Mouse (Mus musculus): ENCODE data around the gene Mgp.

Mgp gene

GRCm38 (mm10) chr6:136875670-136876069, at the start of gene Mgp:
TSS of gene Mgp (minus strand) at chr6:136875823.
- no peak for DNase-seq (ENCODE audit: low read depth, low spot score)

GRCm38 (mm10) chr6:136925049-136925448, 49.4 kb upstream of the Mgp start:
- peak; percentile 51 for DNase-seq (ENCODE audit: low read depth, low spot score)

- DNase-seq (ENCODE audit: low read depth, low spot score) = no peak
Measured at GRCm38 (mm10) chr6:136923532-136923931, 47.9 kb upstream of the Mgp start, which contains the start of gene Pde6h. TSS of gene Pde6h (plus strand) at chr6:136923832.

GRCm38 (mm10) chr6:136922871-136923270, 47.2 kb upstream of the Mgp start:
- no peak for DNase-seq (ENCODE audit: low read depth, low spot score)

- DNase-seq (ENCODE audit: low read depth, low spot score) = no peak
Measured at GRCm38 (mm10) chr6:136922080-136922479, 46.5 kb upstream of the Mgp start, which contains the start of gene Erp27. TSS of gene Erp27 (minus strand) at chr6:136922180.

GRCm38 (mm10) chr6:136921601-136922000, 46.0 kb upstream of the Mgp start:
- DNase-seq (ENCODE audit: low read depth, low spot score) = no peak

- DNase-seq (ENCODE audit: low read depth, low spot score) = peak; percentile 20
Measured at GRCm38 (mm10) chr6:136920320-136921257, 45.0 kb upstream of the Mgp start.

- no peak for DNase-seq (ENCODE audit: low read depth, low spot score)
Measured at GRCm38 (mm10) chr6:136917885-136918284, 42.3 kb upstream of the Mgp start.

GRCm38 (mm10) chr6:136915721-136916395, 40.2 kb upstream of the Mgp start:
- no peak for DNase-seq (ENCODE audit: low read depth, low spot score)

- DNase-seq (ENCODE audit: low read depth, low spot score) = no peak
Measured at GRCm38 (mm10) chr6:136914234-136914633, 38.6 kb upstream of the Mgp start.

GRCm38 (mm10) chr6:136913384-136914126, 37.9 kb upstream of the Mgp start:
- no peak for DNase-seq (ENCODE audit: low read depth, low spot score)

- DNase-seq (ENCODE audit: low read depth, low spot score) = no peak
Measured at GRCm38 (mm10) chr6:136912751-136913265, 37.2 kb upstream of the Mgp start.

- DNase-seq (ENCODE audit: low read depth, low spot score) = no peak
Measured at GRCm38 (mm10) chr6:136910247-136910890, 34.7 kb upstream of the Mgp start.

GRCm38 (mm10) chr6:136906937-136907293, 31.3 kb upstream of the Mgp start:
- DNase-seq (ENCODE audit: low read depth, low spot score) = no peak

- DNase-seq (ENCODE audit: low read depth, low spot score) = no peak
Measured at GRCm38 (mm10) chr6:136906283-136906936, 30.8 kb upstream of the Mgp start.

GRCm38 (mm10) chr6:136903885-136904470, 28.4 kb upstream of the Mgp start:
- no peak for DNase-seq (ENCODE audit: low read depth, low spot score)

GRCm38 (mm10) chr6:136902527-136902926, 26.9 kb upstream of the Mgp start:
- DNase-seq (ENCODE audit: low read depth, low spot score) = no peak

GRCm38 (mm10) chr6:136901010-136901409, 25.4 kb upstream of the Mgp start:
- DNase-seq (ENCODE audit: low read depth, low spot score) = no peak

- no peak for DNase-seq (ENCODE audit: low read depth, low spot score)
Measured at GRCm38 (mm10) chr6:136900369-136901009, 24.9 kb upstream of the Mgp start.

GRCm38 (mm10) chr6:136898954-136899353, 23.3 kb upstream of the Mgp start:
- peak; percentile 25 for DNase-seq (ENCODE audit: low read depth, low spot score)
